Mouse (Mus musculus): ENCODE results near the gene Fstl5. TPM values are rescaled to one million over a fixed set of nuclear protein-coding genes. Genes with fewer than 3 reads are reported as not detected.

The Fstl5 gene
- not detected for total RNA-seq (2021)
- long read RNA-seq, experiment 1, result 0 reads
- long read RNA-seq, experiment 2, result 0 reads

GRCm38 (mm10) chr3:76074060-76074707 lies at the start of gene Fstl5:
Fstl5 (plus strand) TSS chr3:76074270.
- DNase-seq, result no peak
- intact Hi-C loops (cut with DNase I), result no loop called here

- intact Hi-C loops (cut with DNase I), result no loop called here
- DNase-seq, result no peak
Measured at GRCm38 (mm10) chr3:76025523-76025922, 48.5 kb upstream of the Fstl5 start.

GRCm38 (mm10) chr3:76051124-76051523 lies 22.9 kb upstream of the Fstl5 start:
- intact Hi-C loops (cut with DNase I), result no loop called here
- DNase-seq, result no peak

- DNase-seq, result no peak
- intact Hi-C loops (cut with DNase I), result no loop called here
Measured at GRCm38 (mm10) chr3:76061996-76062395, 12.1 kb upstream of the Fstl5 start.

- DNase-seq, result no peak
Measured at GRCm38 (mm10) chr3:76067920-76068319, 6.2 kb upstream of the Fstl5 start.

GRCm38 (mm10) chr3:76072826-76073225 lies 1.2 kb upstream of the Fstl5 start:
- DNase-seq, result no peak
- intact Hi-C loops (cut with DNase I), result no loop called here

More at GRCm38 (mm10) chr3:76067920-76068319, 6.2 kb upstream of the Fstl5 start:
- intact Hi-C loops (cut with DNase I), result no loop called here

- intact Hi-C loops (cut with DNase I), result no loop called here
- DNase-seq, result no peak
Measured at GRCm38 (mm10) chr3:76140445-76140844, 66.4 kb downstream of the Fstl5 start.

- no peak for DNase-seq
- intact Hi-C loops (cut with DNase I), result no loop called here
Measured at GRCm38 (mm10) chr3:76147846-76148245, 73.8 kb downstream of the Fstl5 start.

- intact Hi-C loops (cut with DNase I), result no loop called here
- no peak for DNase-seq
Measured at GRCm38 (mm10) chr3:76238834-76239233, 164.8 kb downstream of the Fstl5 start.

- DNase-seq, result no peak
- intact Hi-C loops (cut with DNase I), result no loop called here
Measured at GRCm38 (mm10) chr3:76251385-76251784, 177.3 kb downstream of the Fstl5 start.

- intact Hi-C loops (cut with DNase I), result no loop called here
- DNase-seq, result no peak
Measured at GRCm38 (mm10) chr3:76292993-76293392, 218.9 kb downstream of the Fstl5 start.

- no peak for DNase-seq
Measured at GRCm38 (mm10) chr3:76294394-76294793, 220.3 kb downstream of the Fstl5 start.

GRCm38 (mm10) chr3:76301026-76301773 lies 227.1 kb downstream of the Fstl5 start:
- DNase-seq, result no peak
- intact Hi-C loops (cut with DNase I), result no loop called here

More at GRCm38 (mm10) chr3:76294394-76294793, 220.3 kb downstream of the Fstl5 start:
- intact Hi-C loops (cut with DNase I), result no loop called here

- intact Hi-C loops (cut with DNase I), result no loop called here
- no peak for DNase-seq
Measured at GRCm38 (mm10) chr3:76316991-76317390, 242.9 kb downstream of the Fstl5 start.

GRCm38 (mm10) chr3:76319531-76319930 lies 245.5 kb downstream of the Fstl5 start:
- intact Hi-C loops (cut with DNase I), result no loop called here
- DNase-seq, result no peak

- intact Hi-C loops (cut with DNase I), result no loop called here
- no peak for DNase-seq
Measured at GRCm38 (mm10) chr3:76322431-76322830, 248.4 kb downstream of the Fstl5 start.

GRCm38 (mm10) chr3:76336922-76337321 lies 262.9 kb downstream of the Fstl5 start:
- no peak for DNase-seq
- intact Hi-C loops (cut with DNase I), result no loop called here

GRCm38 (mm10) chr3:76367000-76367399 lies 292.9 kb downstream of the Fstl5 start:
- DNase-seq, result no peak
- intact Hi-C loops (cut with DNase I), result no loop called here

GRCm38 (mm10) chr3:76369910-76370309 lies 295.8 kb downstream of the Fstl5 start:
- intact Hi-C loops (cut with DNase I), result no loop called here
- DNase-seq, result no peak

- intact Hi-C loops (cut with DNase I), result no loop called here
- no peak for DNase-seq
Measured at GRCm38 (mm10) chr3:76428775-76429372, 354.8 kb downstream of the Fstl5 start.

- intact Hi-C loops (cut with DNase I), result no loop called here
- DNase-seq, result no peak
Measured at GRCm38 (mm10) chr3:76467229-76467874, 393.3 kb downstream of the Fstl5 start.

Data from gastrocnemius, postnatal 36 days (tissue).